19 mouse cellular contexts compared by ENCODE assay signal in the genomic region with DNA sequence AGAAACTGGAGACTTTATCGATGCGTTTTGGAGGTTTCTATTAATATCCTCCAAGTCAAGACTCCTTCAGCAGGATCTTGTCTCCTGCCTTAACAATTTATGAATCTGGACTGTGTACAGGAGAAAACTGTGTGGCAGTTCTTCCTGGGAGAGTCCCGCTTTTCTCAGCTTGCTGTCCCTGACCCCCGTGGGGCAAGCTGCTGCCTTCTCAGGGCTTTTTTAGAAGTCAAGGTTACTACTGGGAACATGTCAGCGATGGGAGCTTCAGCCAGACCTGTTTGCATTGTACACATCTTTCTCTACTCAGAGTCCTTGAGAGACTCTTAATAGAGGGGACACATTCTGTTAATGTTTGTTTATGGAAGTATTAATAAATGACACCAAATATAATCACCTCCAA. TPM values are rescaled to one million over a fixed set of nuclear protein-coding genes. Genes with fewer than 3 reads are reported as not detected.
DNase-seq lines count a peak whose midpoint lies in the region; ATAC-seq lines count a peak whose summit lies in the region.
"Had no signal": no experiment of that assay in that cellular context is flagged by ENCODE, and none has a peak within 500 bp of the region (broad histone marks: within the 10 kb centered on the region; RNA-seq: fewer than 3 reads in every experiment).

No protein-coding gene starts in this region.

- peak; percentile 44 to 77 for DNase-seq in adrenal gland, adult (ENCODE audit: inconsistent age in 2 of 2, low spot score in 1 of 2)
- no peak for DNase-seq in adrenal gland, adult 8-10 months
- peak; percentile 25 to 42 for DNase-seq in adrenal gland, postnatal 36 days
- no peak for DNase-seq in adrenal gland, postnatal 14 days
- DNase-seq in forebrain, embryonic 14.5 days (ENCODE audit: low spot score), result no peak
- DNase-seq: adrenal gland, postnatal 25 days; B cell, adult 2 months; cerebellum, adult 11-12 months; cerebellum, adult 2 months; cerebellum, adult 9-10 months; cerebellum, postnatal 25 days had no signal

- H3K4me2 ChIP-seq in forebrain, embryonic 15.5 days (replicated peaks), result no peak overlapping the region
- no peak overlapping the region for H3K4me2 ChIP-seq in forebrain, embryonic 14.5 days (ENCODE audit: low read length)
- H3K4me2 ChIP-seq: embryonic facial prominence, embryonic 12.5 days had no signal

- H3K27ac ChIP-seq in forebrain, embryonic 15.5 days (replicated peaks), result peak overlapping the region; percentile 57
- H3K27ac ChIP-seq in forebrain, embryonic 14.5 days (ENCODE audit: low read depth, low read length), result no peak overlapping the region; the same call in 1 of the 2 replicates
- H3K27ac ChIP-seq: embryonic facial prominence, embryonic 10.5 days; embryonic facial prominence, embryonic 12.5 days had no signal

- H3K36me3 ChIP-seq in forebrain, embryonic 15.5 days, result no peaks in the 10 kb centered on the region
- H3K36me3 ChIP-seq in forebrain, embryonic 14.5 days (ENCODE audit: control insufficient read depth, insufficient read depth, low read length), result no peaks in the 10 kb centered on the region
- H3K36me3 ChIP-seq: embryonic facial prominence, embryonic 10.5 days; embryonic facial prominence, embryonic 12.5 days; G1E had no signal

- no peak overlapping the region for H3K4me3 ChIP-seq in forebrain, embryonic 15.5 days
- H3K4me3 ChIP-seq in forebrain, embryonic 14.5 days (ENCODE audit: low read depth, low read length), result no peak overlapping the region
- H3K4me3 ChIP-seq: embryonic facial prominence, embryonic 10.5 days; embryonic facial prominence, embryonic 12.5 days had no signal

- no peak overlapping the region for H3K9ac ChIP-seq in forebrain, embryonic 15.5 days (replicated peaks)
- H3K9ac ChIP-seq in forebrain, embryonic 14.5 days (ENCODE audit: low read length), result no peak overlapping the region
- H3K9ac ChIP-seq: embryonic facial prominence, embryonic 12.5 days had no signal

- H3K27me3 ChIP-seq in forebrain, embryonic 15.5 days, result no peaks in the 10 kb centered on the region
- no peaks in the 10 kb centered on the region for H3K27me3 ChIP-seq in forebrain, embryonic 14.5 days (replicated peaks; ENCODE audit: control insufficient read depth, insufficient read depth, low read length)
- H3K27me3 ChIP-seq: CH12.LX; embryonic facial prominence, embryonic 12.5 days had no signal

- no peaks in the 10 kb centered on the region for H3K4me1 ChIP-seq in forebrain, embryonic 15.5 days
- H3K4me1 ChIP-seq in forebrain, embryonic 14.5 days (ENCODE audit: control insufficient read depth, insufficient read depth, low read length), result no peaks in the 10 kb centered on the region
- H3K4me1 ChIP-seq: embryonic facial prominence, embryonic 10.5 days; embryonic facial prominence, embryonic 12.5 days had no signal

- WGBS in forebrain, embryonic 15.5 days, result 81% methylated on average over 5 of the region's 5 CpGs
- WGBS in forebrain, embryonic 14.5 days, result 92% methylated on average over 5 of the region's 5 CpGs

- H3K9me3 ChIP-seq in forebrain, embryonic 15.5 days, result no peaks in the 10 kb centered on the region
- no peaks in the 10 kb centered on the region for H3K9me3 ChIP-seq in forebrain, embryonic 14.5 days (replicated peaks; ENCODE audit: control insufficient read depth, low read length)
- H3K9me3 ChIP-seq: embryonic facial prominence, embryonic 10.5 days; embryonic facial prominence, embryonic 12.5 days; G1E had no signal

- no peak for ATAC-seq in forebrain, embryonic 15.5 days (replicated peaks)
- ATAC-seq in forebrain, embryonic 14.5 days, result no peak
- ATAC-seq: activated CD4-positive, CD25-positive, alpha-beta regulatory T cell, adult 4 months; CD4-positive, CD25-positive, alpha-beta regulatory T cell, adult 4 months; Patski had no signal

RNA-seq across cellular contexts. Expression of gene Chchd5, which starts 20.9 kb away (rescaled TPM):
- total RNA-seq in adrenal gland, adult 8-10 months (2022), result 10 to 100 TPM; 23.5 to 27.8 (median 24.9) TPM
- 10 to 100 TPM; 17.0 to 23.4 TPM for total RNA-seq in adrenal gland, postnatal 36 days (2021)
- total RNA-seq in adrenal gland, postnatal 14 days (2021), result 19.7 and 20.3 TPM in 2 replicates
- polyA plus RNA-seq in forebrain, embryonic 15.5 days (2015; fragmentation: Nextera tagmentation; extraction: Ambion mirVana), result 22.5 and 26.2 TPM in 2 replicates
- 22.7 and 30.7 TPM in 2 replicates for polyA plus RNA-seq in forebrain, embryonic 14.5 days (2014; fragmentation: Nextera tagmentation; extraction: Ambion mirVana)

RNA-seq across cellular contexts. Expression of gene Slc20a1, which starts 48.2 kb away (rescaled TPM):
- total RNA-seq in adrenal gland, adult 8-10 months (2022), result 10 to 100 TPM; 14.9 to 27.6 (median 22.8) TPM
- 10 to 100 TPM; 16.1 to 20.3 TPM for total RNA-seq in adrenal gland, postnatal 36 days (2021)
- total RNA-seq in adrenal gland, postnatal 14 days (2021), result 19.1 and 24.3 TPM in 2 replicates
- 58.8 TPM in 2 replicates for polyA plus RNA-seq in forebrain, embryonic 15.5 days (2015; fragmentation: Nextera tagmentation; extraction: Ambion mirVana)
- 46.8 and 55.4 TPM in 2 replicates for polyA plus RNA-seq in forebrain, embryonic 14.5 days (2014; fragmentation: Nextera tagmentation; extraction: Ambion mirVana)

RNA-seq across cellular contexts. Expression of gene Polr1b, which starts 49.6 kb away (rescaled TPM):
- 10 to 100 TPM; 17.6 to 23.3 (median 20.6) TPM for total RNA-seq in adrenal gland, adult 8-10 months (2022)
- 10 to 100 TPM; 14.4 to 19.8 TPM for total RNA-seq in adrenal gland, postnatal 36 days (2021)
- total RNA-seq in adrenal gland, postnatal 14 days (2021), result 15.6 and 19.5 TPM in 2 replicates
- 17.8 and 19.5 TPM in 2 replicates for polyA plus RNA-seq in forebrain, embryonic 15.5 days (2015; fragmentation: Nextera tagmentation; extraction: Ambion mirVana)
- polyA plus RNA-seq in forebrain, embryonic 14.5 days (2014; fragmentation: Nextera tagmentation; extraction: Ambion mirVana), result 5.9 and 8.0 TPM in 2 replicates

Comparison
In these comparisons a context has a peak if more than half of its experiments do, and no peak if none do; other contexts are left out.
1. DNase-seq: peak in adrenal gland, adult (2 of 2) and adrenal gland, postnatal 36 days (2 of 2); none in adrenal gland, adult 8-10 months (single experiment), adrenal gland, postnatal 14 days (single experiment) and forebrain, embryonic 14.5 days (single experiment).